Mouse (Mus musculus) forebrain, embryonic 16.5 days (tissue): ENCODE measurements around the gene Ms4a3. TPM values are rescaled to one million over a fixed set of nuclear protein-coding genes. Genes with fewer than 3 reads are reported as not detected.

Experiments
- ATAC-seq: fragments of 200-750 bp; cut with Nextera tagmentation; 2 replicates; pipeline ENCODE4 v1.8.0; 2017; ENCODE audit warnings: mild to moderate bottlenecking, moderate library complexity
- H3K27ac ChIP-seq: fragments of 300-500 bp; sonication (generic); 2 replicates; pipeline ENCODE4 v1.5.1; 2014; ENCODE audit warnings: low read length, control low read depth
- H3K27me3 ChIP-seq: fragments of 300-500 bp; sonication (generic); replicated peaks from 2 replicates; pipeline ENCODE4 v1.6.1; 2014; ENCODE audit warnings: low read length; ENCODE audit not compliant: control insufficient read depth, insufficient read depth
- H3K36me3 ChIP-seq: fragments of 300-500 bp; sonication (generic); 2 replicates; pipeline ENCODE4 v1.6.1; 2014; ENCODE audit not compliant: control insufficient read depth, insufficient read depth
- H3K4me1 ChIP-seq: fragments of 300-500 bp; sonication (generic); replicated peaks from 2 replicates; pipeline ENCODE4 v1.6.1; 2014; ENCODE audit warnings: low read length; ENCODE audit not compliant: control insufficient read depth, insufficient read depth
- H3K4me2 ChIP-seq: fragments of 300-500 bp; sonication (generic); 2 replicates; pipeline ENCODE4 v1.6.1; 2014; ENCODE audit warnings: mild to moderate bottlenecking, low read length, control low read depth
- H3K4me3 ChIP-seq: fragments of 300-500 bp; sonication (generic); replicated peaks from 2 replicates; pipeline ENCODE4 v1.5.1; 2014; ENCODE audit warnings: mild to moderate bottlenecking, low read length, control low read depth
- H3K9ac ChIP-seq: fragments of 300-500 bp; sonication (generic); replicated peaks from 2 replicates; pipeline ENCODE4 v1.6.1; 2014; ENCODE audit warnings: low read depth, low read length, control low read depth
- H3K9me3 ChIP-seq: fragments of 300-500 bp; sonication (generic); 2 replicates; pipeline ENCODE4 v1.6.1; 2016; ENCODE audit warnings: low read length; ENCODE audit not compliant: control insufficient read depth
- WGBS: fragments of 180-500 bp; shearing (Covaris S2); extraction: QIAGEN DNeasy Blood & Tissue Kit; methylation state at CpG from one replicate; pipeline ENCODE4 v1.1.7; 2014; 5-methylcytosine and 5-hydroxymethylcytosine counted together
- polyA plus RNA-seq: library from polyadenylated mRNA; unstranded; fragments of >200 nt; fragmentation: Nextera tagmentation; extraction: Ambion mirVana; gene quantifications from 2 replicates; pipeline ENCODE4 v1.2.1, GENCODE M21; 2015

The Ms4a3 gene
- polyA plus RNA-seq: not detected in 2 replicates

GRCm38 (mm10) chr19:11640732-11641131 is at the start of gene Ms4a3:
Gene Ms4a3, minus strand, starts transcription at chr19:11640851.
- Histone ChIP-seq H3K27me3 (no peaks in the 10 kb centered on the region), H3K36me3 (no peaks in the 10 kb centered on the region), H3K9ac (no peak within 1 kb of the TSS), H3K4me2 (no peak within 1 kb of the TSS), H3K4me3 (no peak within 1 kb of the TSS), H3K27ac (no peak within 1 kb of the TSS), H3K9me3 (no peaks in the 10 kb centered on the region), H3K4me1 (no peaks in the 10 kb centered on the region)
- WGBS: 58% methylated on average over 1 of the region's 1 CpGs
- ATAC-seq: no peak

- Histone ChIP-seq H3K4me2 (no peak overlapping the region), H3K27me3 (no peaks in the 10 kb centered on the region), H3K4me3 (no peak overlapping the region), H3K36me3 (no peaks in the 10 kb centered on the region), H3K4me1 (no peaks in the 10 kb centered on the region), H3K9ac (no peak overlapping the region), H3K9me3 (no peaks in the 10 kb centered on the region), H3K27ac (no peak overlapping the region)
- ATAC-seq: no peak
Measured at GRCm38 (mm10) chr19:11661562-11661961, 20.9 kb upstream of the Ms4a3 start.

DNA sequence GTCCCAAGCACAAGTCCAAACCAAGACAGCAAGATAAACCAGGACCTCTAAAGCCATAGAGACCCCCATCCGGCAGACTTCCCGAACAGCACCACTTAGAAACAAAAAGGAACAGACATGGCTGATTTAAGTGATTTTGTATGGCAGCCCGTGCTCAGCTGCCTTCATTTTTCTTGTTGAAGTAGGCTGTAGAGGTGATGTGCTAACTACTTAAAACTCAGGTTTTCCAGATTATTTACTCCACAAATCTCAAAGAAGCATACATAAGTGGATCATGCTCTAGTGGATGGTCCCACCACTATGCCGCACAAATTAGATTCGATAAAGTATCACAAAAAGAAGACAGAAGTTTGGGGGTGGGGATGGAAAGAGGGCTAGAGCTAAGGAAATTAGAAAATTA is 19.8 kb upstream of the Ms4a3 start, which contains the start of gene Oosp2:
Oosp2 (minus strand) TSS at position 101 of the 400 bp plus-strand sequence.
- Histone ChIP-seq H3K9me3 (no peaks in the 10 kb centered on the region), H3K4me2 (no peak within 1 kb of the TSS), H3K27ac (no peak within 1 kb of the TSS), H3K4me1 (no peaks in the 10 kb centered on the region), H3K4me3 (no peak within 1 kb of the TSS), H3K27me3 (no peaks in the 10 kb centered on the region), H3K36me3 (no peaks in the 10 kb centered on the region), H3K9ac (no peak within 1 kb of the TSS)
- no peak for ATAC-seq
- WGBS: 96% methylated on average over 5 of the region's 5 CpGs

DNA sequence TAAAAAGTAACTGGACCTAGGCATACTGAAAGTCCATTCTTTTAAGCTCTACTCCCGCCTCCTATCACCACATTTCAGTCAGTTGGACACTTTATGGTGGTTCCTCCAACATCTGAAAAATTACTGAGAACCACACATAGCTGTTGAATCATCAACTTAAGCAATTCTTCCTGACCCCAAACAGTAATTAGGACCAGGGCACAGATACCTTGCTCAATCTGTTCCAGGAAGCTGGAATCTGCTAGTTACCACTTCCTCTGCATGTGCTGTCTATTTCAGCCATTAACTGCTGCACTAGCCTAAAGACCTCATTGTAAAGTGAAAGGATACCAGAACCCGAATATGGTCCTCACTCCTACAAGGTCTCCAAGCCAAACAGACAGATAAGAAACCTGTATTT is 18.5 kb upstream of the Ms4a3 start:
- Histone ChIP-seq H3K4me2 (no peak overlapping the region), H3K9me3 (no peaks in the 10 kb centered on the region), H3K27me3 (no peaks in the 10 kb centered on the region), H3K27ac (no peak overlapping the region), H3K36me3 (no peaks in the 10 kb centered on the region), H3K4me3 (no peak overlapping the region), H3K4me1 (no peaks in the 10 kb centered on the region), H3K9ac (no peak overlapping the region)
- no peak for ATAC-seq
- 72% methylated on average over 2 of the region's 2 CpGs for WGBS

- Histone ChIP-seq H3K36me3 (no peaks in the 10 kb centered on the region), H3K4me2 (no peak overlapping the region), H3K27ac (no peak overlapping the region), H3K9me3 (no peaks in the 10 kb centered on the region), H3K4me3 (no peak overlapping the region), H3K4me1 (no peaks in the 10 kb centered on the region), H3K27me3 (no peaks in the 10 kb centered on the region), H3K9ac (no peak overlapping the region)
- ATAC-seq: no peak
- 81% methylated on average over 4 of the region's 4 CpGs for WGBS
Measured at GRCm38 (mm10) chr19:11649564-11649963, 8.9 kb upstream of the Ms4a3 start.

DNA sequence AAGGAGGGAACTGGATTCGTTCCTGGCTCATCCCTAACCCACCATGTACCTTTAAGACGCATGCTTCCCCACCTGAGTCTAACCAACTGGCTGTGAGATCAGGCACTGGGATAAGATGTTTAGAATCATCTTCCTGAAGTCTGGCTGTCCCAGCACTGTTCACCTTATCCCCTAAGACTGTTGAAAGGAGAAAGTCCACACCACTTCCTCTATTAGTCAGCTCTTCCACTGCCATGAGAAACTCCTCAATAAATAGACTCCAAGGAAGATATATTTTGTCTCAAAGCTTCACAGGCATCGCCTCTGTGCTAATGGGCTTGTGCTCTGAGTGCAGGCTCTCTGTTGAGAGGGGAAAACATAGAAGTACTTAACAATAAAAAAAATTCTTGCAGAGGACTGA is 5.5 kb upstream of the Ms4a3 start:
- Histone ChIP-seq H3K4me1 (no peaks in the 10 kb centered on the region), H3K9me3 (no peaks in the 10 kb centered on the region), H3K4me2 (no peak overlapping the region), H3K36me3 (no peaks in the 10 kb centered on the region), H3K9ac (no peak overlapping the region), H3K4me3 (no peak overlapping the region), H3K27me3 (no peaks in the 10 kb centered on the region), H3K27ac (no peak overlapping the region)
- ATAC-seq: no peak
- 81% methylated on average over 3 of the region's 3 CpGs for WGBS

- Histone ChIP-seq H3K4me2 (no peak overlapping the region), H3K9me3 (no peaks in the 10 kb centered on the region), H3K4me3 (no peak overlapping the region), H3K9ac (no peak overlapping the region), H3K27me3 (no peaks in the 10 kb centered on the region), H3K4me1 (no peaks in the 10 kb centered on the region), H3K27ac (no peak overlapping the region), H3K36me3 (no peaks in the 10 kb centered on the region)
- WGBS: 69% methylated on average over 4 of the region's 4 CpGs
- no peak for ATAC-seq
Measured at GRCm38 (mm10) chr19:11639038-11639437, 1.6 kb downstream of the Ms4a3 start.

GRCm38 (mm10) chr19:11635572-11635971 is 5.1 kb downstream of the Ms4a3 start:
- Histone ChIP-seq H3K9me3 (no peaks in the 10 kb centered on the region), H3K27ac (no peak overlapping the region), H3K36me3 (no peaks in the 10 kb centered on the region), H3K9ac (no peak overlapping the region), H3K4me2 (no peak overlapping the region), H3K4me1 (no peaks in the 10 kb centered on the region), H3K4me3 (no peak overlapping the region), H3K27me3 (no peaks in the 10 kb centered on the region)
- WGBS: 89% methylated on average over 5 of the region's 5 CpGs
- no peak for ATAC-seq

DNA sequence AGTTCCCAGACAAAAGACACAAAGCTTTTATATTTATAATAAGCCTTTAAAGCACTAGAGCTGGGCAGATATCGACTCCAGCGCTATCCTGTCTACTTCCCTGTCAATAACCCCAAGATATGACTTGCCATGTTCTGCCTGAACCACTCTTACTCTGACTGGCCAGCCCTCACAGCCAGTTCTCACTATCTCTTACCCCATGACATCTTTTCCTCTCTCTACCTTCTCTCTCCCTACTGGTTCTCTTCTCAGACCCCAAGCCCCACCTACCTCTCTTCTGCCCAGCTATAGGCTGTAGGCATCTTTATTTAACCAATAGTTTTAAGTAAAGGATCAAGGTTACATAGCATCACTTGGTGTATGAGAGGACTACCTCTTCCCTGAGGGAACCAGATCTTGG is 6.3 kb downstream of the Ms4a3 start:
- Histone ChIP-seq H3K27ac (no peak overlapping the region), H3K36me3 (no peaks in the 10 kb centered on the region), H3K27me3 (no peaks in the 10 kb centered on the region), H3K4me1 (no peaks in the 10 kb centered on the region), H3K4me3 (no peak overlapping the region), H3K9me3 (no peaks in the 10 kb centered on the region), H3K9ac (no peak overlapping the region), H3K4me2 (no peak overlapping the region)
- WGBS: 78% methylated on average over 2 of the region's 2 CpGs
- no peak for ATAC-seq

GRCm38 (mm10) chr19:11633732-11634131 is 6.9 kb downstream of the Ms4a3 start:
- no peak overlapping the region for H3K9ac ChIP-seq
- no peak overlapping the region for H3K4me2 ChIP-seq
- H3K4me1 ChIP-seq: no peaks in the 10 kb centered on the region
- 81% methylated on average over 1 of the region's 1 CpGs for WGBS
- H3K9me3 ChIP-seq: no peaks in the 10 kb centered on the region
- H3K27ac ChIP-seq: no peak overlapping the region
- no peaks in the 10 kb centered on the region for H3K27me3 ChIP-seq
- no peak overlapping the region for H3K4me3 ChIP-seq
- H3K36me3 ChIP-seq: no peaks in the 10 kb centered on the region
- ATAC-seq: no peak
